Mouse (Mus musculus) hindbrain, embryonic 10.5 days (tissue): ENCODE measurements around the gene Cldn9. TPM values are rescaled to one million over a fixed set of nuclear protein-coding genes. Genes with fewer than 3 reads are reported as not detected.

Experiments
- DNase-seq: peaks from one replicate; pipeline ENCODE4 v3.0.0-alpha.2; 2017; ENCODE audit warnings: low spot score
- H3K27ac ChIP-seq: fragments of 300-500 bp; sonication (generic); 2 replicates; pipeline ENCODE4 v1.5.1; 2016; ENCODE audit warnings: mild to moderate bottlenecking, moderate library complexity
- H3K27me3 ChIP-seq: fragments of 300-500 bp; sonication (generic); 2 replicates; pipeline ENCODE4 v1.6.1; 2016; ENCODE audit warnings: mild to moderate bottlenecking; ENCODE audit not compliant: poor library complexity, insufficient read depth, severe bottlenecking
- H3K36me3 ChIP-seq: fragments of 300-500 bp; sonication (generic); 2 replicates; pipeline ENCODE4 v1.6.1; 2016; ENCODE audit warnings: mild to moderate bottlenecking, moderate library complexity
- H3K4me1 ChIP-seq: fragments of 300-500 bp; sonication (generic); replicated peaks from 2 replicates; pipeline ENCODE4 v1.6.1; 2016; ENCODE audit warnings: mild to moderate bottlenecking
- H3K4me3 ChIP-seq: fragments of 300-500 bp; sonication (generic); 2 replicates; pipeline ENCODE4 v1.5.1; 2016; ENCODE audit warnings: mild to moderate bottlenecking, moderate library complexity
- H3K9me3 ChIP-seq: fragments of 300-500 bp; sonication (generic); 2 replicates; pipeline ENCODE4 v1.6.1; 2016; ENCODE audit warnings: mild to moderate bottlenecking, moderate library complexity
- WGBS: fragments of 180-500 bp; shearing (Covaris S2); methylation state at CpG from one replicate; pipeline ENCODE4 v1.1.7; 2016; 5-methylcytosine and 5-hydroxymethylcytosine counted together
- polyA plus RNA-seq: library from polyadenylated mRNA; unstranded; fragments of >200 nt; fragmentation: Nextera tagmentation; extraction: Ambion mirVana; gene quantifications from 2 replicates; pipeline ENCODE4 v1.2.1, GENCODE M21; 2016

Cldn9 gene
- 6.3 and 13.1 TPM in 2 replicates for polyA plus RNA-seq

GRCm38 (mm10) chr17:23683856-23684672, at the start of gene Cldn9:
Gene Cldn9, minus strand, starts transcription at chr17:23684026.
- no peak for DNase-seq
- Histone ChIP-seq H3K36me3 (no peaks in the 10 kb centered on the region), H3K9me3 (no peaks in the 10 kb centered on the region), H3K27ac (peak within 1 kb of the TSS; percentile 71), H3K4me1 (peaks cover 37% of the 10 kb centered on the region), H3K4me3 (peak within 1 kb of the TSS; percentile 39), H3K27me3 (peaks cover 60% of the 10 kb centered on the region)
- WGBS: 12% methylated on average over 15 of the region's 15 CpGs

- no peak overlapping the region for H3K27ac ChIP-seq
- no peak overlapping the region for H3K4me3 ChIP-seq
- peaks cover 19% of the 10 kb centered on the region for H3K4me1 ChIP-seq
- DNase-seq: no peak
- H3K36me3 ChIP-seq: peaks cover 30% of the 10 kb centered on the region
- H3K27me3 ChIP-seq: no peaks in the 10 kb centered on the region
- WGBS: 86% methylated on average over 1 of the region's 1 CpGs
- no peaks in the 10 kb centered on the region for H3K9me3 ChIP-seq
These were observed 46.6 kb upstream of the Cldn9 start for GRCm38 (mm10) chr17:23730441-23730840.

GRCm38 (mm10) chr17:23726758-23727142, 42.9 kb upstream of the Cldn9 start:
- Histone ChIP-seq H3K4me3 (peak overlapping the region; percentile 88), H3K27me3 (no peaks in the 10 kb centered on the region), H3K27ac (peak overlapping the region; percentile 92), H3K36me3 (no peaks in the 10 kb centered on the region), H3K4me1 (peaks cover 21% of the 10 kb centered on the region), H3K9me3 (no peaks in the 10 kb centered on the region)
- peak; percentile 82 for DNase-seq
- under 1% methylated on average over 20 of the region's 20 CpGs for WGBS

GRCm38 (mm10) chr17:23725999-23726757, 42.4 kb upstream of the Cldn9 start, which contains the start of gene Pkmyt1:
Gene Pkmyt1, plus strand, starts transcription at chr17:23726336.
- Histone ChIP-seq H3K27me3 (peaks cover 2% of the 10 kb centered on the region; the same call in 1 of the 2 replicates), H3K36me3 (no peaks in the 10 kb centered on the region)
- 2% methylated on average over 73 of the region's 73 CpGs for WGBS

GRCm38 (mm10) chr17:23725477-23725876, 41.7 kb upstream of the Cldn9 start:
- peak overlapping the region; percentile 92 for H3K27ac ChIP-seq
- peaks cover 21% of the 10 kb centered on the region for H3K4me1 ChIP-seq
- peak overlapping the region; percentile 88 for H3K4me3 ChIP-seq
- H3K9me3 ChIP-seq: no peaks in the 10 kb centered on the region
- no peaks in the 10 kb centered on the region for H3K36me3 ChIP-seq
- no peak for DNase-seq
- H3K27me3 ChIP-seq: peaks cover 9% of the 10 kb centered on the region; the same call in 1 of the 2 replicates
- WGBS: 66% methylated on average over 4 of the region's 4 CpGs

More at GRCm38 (mm10) chr17:23725999-23726757, 42.4 kb upstream of the Cldn9 start, which contains the start of gene Pkmyt1:
- peak; percentile 95 for DNase-seq
- Histone ChIP-seq H3K9me3 (no peaks in the 10 kb centered on the region), H3K4me1 (peaks cover 21% of the 10 kb centered on the region), H3K27ac (peak within 1 kb of the TSS; percentile 92), H3K4me3 (peak within 1 kb of the TSS; percentile 88)

GRCm38 (mm10) chr17:23722376-23723125, 38.7 kb upstream of the Cldn9 start, which contains the start of gene 1520401A03Rik:
Gene 1520401A03Rik, minus strand, starts transcription at chr17:23722783.
- 79% methylated on average over 7 of the region's 7 CpGs for WGBS
- Histone ChIP-seq H3K9me3 (no peaks in the 10 kb centered on the region), H3K27ac (no peak within 1 kb of the TSS), H3K4me3 (no peak within 1 kb of the TSS), H3K27me3 (peaks cover 11% of the 10 kb centered on the region; the same call in 1 of the 2 replicates), H3K4me1 (peaks cover 22% of the 10 kb centered on the region), H3K36me3 (no peaks in the 10 kb centered on the region)
- no peak for DNase-seq

GRCm38 (mm10) chr17:23721886-23722285, 38.1 kb upstream of the Cldn9 start:
- Histone ChIP-seq H3K36me3 (no peaks in the 10 kb centered on the region), H3K27ac (no peak overlapping the region), H3K4me1 (peaks cover 15% of the 10 kb centered on the region), H3K9me3 (no peaks in the 10 kb centered on the region), H3K27me3 (peaks cover 11% of the 10 kb centered on the region; the same call in 1 of the 2 replicates), H3K4me3 (no peak overlapping the region)
- 80% methylated on average over 2 of the region's 2 CpGs for WGBS
- no peak for DNase-seq

- Histone ChIP-seq H3K27ac (no peak overlapping the region), H3K27me3 (peaks cover 11% of the 10 kb centered on the region; the same call in 1 of the 2 replicates), H3K4me3 (no peak overlapping the region), H3K9me3 (no peaks in the 10 kb centered on the region), H3K4me1 (peaks cover 3% of the 10 kb centered on the region; the same call in 1 of the 2 replicates), H3K36me3 (no peaks in the 10 kb centered on the region)
- WGBS: 28% methylated on average over 1 of the region's 1 CpGs
- DNase-seq: no peak
These were observed 35.6 kb upstream of the Cldn9 start for GRCm38 (mm10) chr17:23719455-23719854.

GRCm38 (mm10) chr17:23717003-23717402, 33.2 kb upstream of the Cldn9 start:
- Histone ChIP-seq H3K27me3 (peaks cover 11% of the 10 kb centered on the region; the same call in 1 of the 2 replicates), H3K4me3 (no peak overlapping the region), H3K27ac (no peak overlapping the region), H3K4me1 (peaks cover 3% of the 10 kb centered on the region; the same call in 1 of the 2 replicates), H3K36me3 (no peaks in the 10 kb centered on the region), H3K9me3 (no peaks in the 10 kb centered on the region)
- WGBS: 62% methylated on average over 2 of the region's 2 CpGs
- DNase-seq: no peak

GRCm38 (mm10) chr17:23706212-23706611, 22.4 kb upstream of the Cldn9 start:
- no peaks in the 10 kb centered on the region for H3K36me3 ChIP-seq

GRCm38 (mm10) chr17:23705525-23706104, 21.8 kb upstream of the Cldn9 start:
- Histone ChIP-seq H3K36me3 (no peaks in the 10 kb centered on the region), H3K27ac (no peak overlapping the region), H3K4me3 (no peak overlapping the region), H3K9me3 (no peaks in the 10 kb centered on the region), H3K4me1 (0 out of 2 replicates have a peak, but pooled peaks cover 9% of the 10 kb centered on the region), H3K27me3 (peaks cover 32% of the 10 kb centered on the region)
- no peak for DNase-seq
- WGBS: 80% methylated on average over 7 of the region's 7 CpGs

More at GRCm38 (mm10) chr17:23706212-23706611, 22.4 kb upstream of the Cldn9 start:
- DNase-seq: peak; percentile 76
- no peak overlapping the region for H3K27ac ChIP-seq
- H3K9me3 ChIP-seq: no peaks in the 10 kb centered on the region
- WGBS: 0% methylated on average over 3 of the region's 3 CpGs
- H3K27me3 ChIP-seq: peaks cover 26% of the 10 kb centered on the region
- no peak overlapping the region for H3K4me3 ChIP-seq
- 0 out of 2 replicates have a peak, but pooled peaks cover 9% of the 10 kb centered on the region for H3K4me1 ChIP-seq

GRCm38 (mm10) chr17:23704741-23705140, 20.9 kb upstream of the Cldn9 start:
- peaks cover 41% of the 10 kb centered on the region for H3K27me3 ChIP-seq
- no peaks in the 10 kb centered on the region for H3K36me3 ChIP-seq
- WGBS: 61% methylated on average over 7 of the region's 7 CpGs
- no peak for DNase-seq
- peaks cover 15% of the 10 kb centered on the region; the same call in 1 of the 2 replicates for H3K4me1 ChIP-seq
- no peaks in the 10 kb centered on the region for H3K9me3 ChIP-seq
- no peak overlapping the region for H3K27ac ChIP-seq
- no peak overlapping the region for H3K4me3 ChIP-seq
